Mouse (Mus musculus): ENCODE data around the gene Unc5c.
A peak's percentile ranks its signal among the peaks of the same experiment; 100 is the strongest.

Gene Unc5c

DNA sequence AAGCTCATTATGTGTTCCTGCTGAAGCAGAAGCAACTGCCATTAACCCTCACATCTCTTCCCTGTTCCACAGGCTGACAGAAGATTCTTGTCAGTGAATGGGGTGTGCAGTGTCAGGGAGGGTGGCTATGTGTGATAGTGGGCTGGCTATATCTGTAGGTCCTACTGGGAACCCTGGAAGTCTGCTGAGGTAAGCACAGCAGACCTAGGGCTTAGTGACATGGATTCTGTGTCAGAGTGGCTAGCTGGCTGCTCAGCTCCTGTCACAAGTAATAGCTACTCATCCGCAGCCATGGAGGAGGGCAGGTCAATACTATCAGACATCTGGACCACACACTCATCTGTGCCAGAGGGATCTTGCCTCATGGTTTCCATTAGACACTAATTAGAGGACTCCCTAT, 349.8 kb downstream of the Unc5c start:
- no peak for DNase-seq (ENCODE audit: low spot score)

DNA sequence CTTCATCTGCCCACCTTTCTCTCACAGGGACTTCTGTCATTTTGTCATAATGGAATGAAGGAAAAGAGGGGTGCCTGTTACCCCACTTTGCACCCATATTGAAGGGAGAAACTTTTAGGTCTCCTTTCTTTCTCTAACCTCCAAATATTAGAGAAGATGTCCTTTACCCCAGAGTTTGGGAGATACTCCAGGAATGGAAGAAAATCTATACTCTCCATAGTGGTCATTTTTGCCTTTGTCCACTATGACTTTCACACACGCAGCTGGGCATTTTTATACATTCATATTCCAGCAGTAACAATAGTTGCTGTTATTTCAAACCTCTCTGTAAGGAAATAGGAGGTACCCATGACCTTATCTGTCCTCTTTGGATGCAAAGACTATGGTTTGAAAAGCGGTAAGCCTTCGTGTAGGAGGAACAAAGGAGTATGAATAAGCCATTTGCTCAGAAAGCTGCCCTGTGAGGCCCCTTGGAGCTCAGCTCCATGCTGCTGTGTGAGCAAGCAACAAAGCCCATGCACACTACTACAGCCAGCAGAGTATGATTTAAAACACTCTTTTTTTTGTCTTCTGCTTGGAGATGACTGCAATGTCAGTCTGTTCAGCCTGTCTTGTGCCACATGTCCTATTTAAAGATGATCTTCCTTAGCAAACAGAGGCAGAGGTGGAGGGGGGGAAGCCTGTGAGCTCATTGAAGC, 353.7 kb downstream of the Unc5c start:
- DNase-seq (ENCODE audit: low spot score), result no peak

DNA sequence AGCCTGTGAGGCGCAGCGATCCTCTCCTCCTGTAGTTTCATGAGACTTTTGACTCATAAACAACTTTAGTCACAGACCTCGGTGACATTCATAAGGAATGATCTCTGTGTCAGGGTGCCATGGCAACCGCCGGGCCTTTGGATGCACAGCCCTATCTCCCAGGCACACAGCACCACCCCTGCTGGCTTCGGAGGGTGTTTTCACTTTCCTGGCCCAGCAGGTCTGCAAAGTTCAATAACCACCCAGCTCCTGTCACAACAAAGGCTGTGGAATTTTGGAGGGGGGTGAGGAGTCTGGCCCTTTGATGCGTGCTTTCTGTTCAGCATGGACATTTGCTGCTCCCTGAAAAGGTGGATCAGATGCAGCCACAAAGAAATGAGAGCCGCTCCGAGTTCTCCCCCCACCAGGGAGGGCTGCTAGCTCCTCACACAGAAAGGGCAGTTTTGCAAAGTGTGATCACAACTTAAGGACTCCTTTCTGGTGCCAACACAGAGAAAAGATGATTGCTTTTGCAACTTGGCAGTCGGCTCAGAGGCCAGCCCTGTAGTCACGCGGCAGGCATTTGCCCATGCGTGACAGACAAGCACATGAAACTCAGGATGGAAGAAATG, 354.4 kb downstream of the Unc5c start:
- DNase-seq (ENCODE audit: low spot score), result peak; percentile 39

DNA sequence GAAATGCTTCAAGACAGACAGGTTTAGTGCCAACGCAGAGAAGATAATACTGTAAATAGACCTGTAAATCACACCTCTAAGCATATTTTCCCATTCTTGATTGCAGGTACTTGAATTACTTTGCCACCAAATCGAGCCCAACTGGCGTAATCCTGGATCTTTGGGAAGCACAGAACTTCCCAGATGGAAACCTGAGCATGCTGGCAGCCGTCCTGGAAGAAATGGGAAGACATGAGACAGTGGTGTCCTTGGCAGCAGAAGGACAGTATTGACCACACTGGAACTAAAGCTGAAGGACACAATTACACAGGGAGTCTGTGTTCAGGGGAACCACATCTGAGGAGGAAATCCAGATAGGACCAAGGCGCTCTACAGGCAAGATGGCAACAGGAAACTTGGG, 363.3 kb downstream of the Unc5c start:
- DNase-seq (ENCODE audit: low spot score), result no peak

DNA sequence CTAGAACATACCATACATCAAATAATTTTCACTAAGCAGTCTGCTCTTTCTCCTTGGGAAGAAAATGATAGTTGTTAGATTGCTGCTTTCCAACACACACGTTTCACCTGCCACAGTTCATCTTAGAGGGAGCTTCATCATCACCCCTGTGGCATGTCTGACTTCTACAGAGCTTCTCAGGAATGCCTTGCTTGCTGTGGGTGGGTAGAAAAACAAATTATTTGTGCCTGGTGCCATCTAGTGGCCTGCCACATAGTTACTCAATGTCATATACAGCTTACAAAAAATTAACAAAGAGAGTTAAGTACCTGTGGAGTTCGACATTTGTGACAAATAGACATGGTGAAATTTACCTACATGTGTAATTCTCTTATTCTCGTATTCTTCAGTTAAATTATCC, 366.1 kb downstream of the Unc5c start:
- no peak for DNase-seq (ENCODE audit: low spot score)

DNA sequence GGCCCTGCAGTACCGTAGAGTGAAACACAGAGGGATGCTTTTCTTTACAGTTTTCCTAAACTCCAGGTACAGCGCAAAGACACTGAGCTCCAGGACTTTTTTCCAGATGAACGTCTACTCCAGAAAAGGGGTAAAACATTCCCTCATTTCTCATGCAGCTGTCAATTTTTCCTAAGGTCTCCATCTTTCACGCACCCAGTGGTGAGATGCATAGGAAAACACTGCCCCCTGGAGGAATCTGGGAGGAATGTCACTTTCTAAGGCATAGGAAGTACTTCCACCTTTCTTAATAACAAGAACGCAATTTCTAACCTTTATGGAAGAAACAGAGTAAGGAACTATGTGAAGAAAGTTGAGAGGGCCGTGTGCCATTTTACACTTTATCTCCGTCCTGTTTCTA, 373.8 kb downstream of the Unc5c start:
- DNase-seq (ENCODE audit: low spot score), result no peak

DNA sequence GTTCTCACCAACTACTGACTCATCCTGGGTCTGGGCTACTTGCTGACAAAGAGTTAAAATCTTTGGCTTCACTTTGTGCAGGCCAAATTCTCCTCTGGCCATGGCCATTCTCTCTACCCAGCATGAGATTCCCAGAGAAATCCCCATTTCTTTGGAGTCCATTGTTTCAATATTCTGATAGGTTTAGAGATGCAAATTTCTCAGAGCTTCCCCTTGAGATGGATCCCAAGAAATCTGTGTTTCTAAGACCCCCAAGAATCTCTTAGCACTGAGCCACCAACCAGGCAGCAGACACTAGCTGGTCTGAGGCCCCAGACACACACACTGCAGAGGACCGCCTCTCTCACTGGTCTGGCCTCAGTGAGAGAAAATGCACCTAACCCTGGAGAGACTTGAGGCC, 384.2 kb downstream of the Unc5c start:
- DNase-seq (ENCODE audit: low spot score), result no peak

DNA sequence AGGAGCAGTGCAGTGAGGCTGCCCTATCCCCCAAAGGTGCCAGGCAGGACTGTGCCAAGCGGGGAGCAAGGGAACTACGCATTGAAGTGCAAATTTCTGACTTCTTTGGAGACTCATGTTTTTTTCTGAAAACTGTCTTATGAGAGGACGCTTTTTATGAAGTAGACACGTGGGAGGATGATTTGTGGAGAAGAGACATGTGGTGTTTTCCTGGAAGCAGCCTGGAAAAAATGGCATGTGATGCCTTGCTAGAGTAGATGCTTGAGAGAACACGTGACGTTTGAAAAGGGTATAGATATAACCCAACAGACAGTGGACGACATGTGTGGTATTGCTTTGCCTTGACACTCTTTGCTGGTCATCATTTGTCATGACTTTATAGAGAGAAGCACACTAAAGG, 385.1 kb downstream of the Unc5c start:
- no peak for DNase-seq (ENCODE audit: low spot score)

DNA sequence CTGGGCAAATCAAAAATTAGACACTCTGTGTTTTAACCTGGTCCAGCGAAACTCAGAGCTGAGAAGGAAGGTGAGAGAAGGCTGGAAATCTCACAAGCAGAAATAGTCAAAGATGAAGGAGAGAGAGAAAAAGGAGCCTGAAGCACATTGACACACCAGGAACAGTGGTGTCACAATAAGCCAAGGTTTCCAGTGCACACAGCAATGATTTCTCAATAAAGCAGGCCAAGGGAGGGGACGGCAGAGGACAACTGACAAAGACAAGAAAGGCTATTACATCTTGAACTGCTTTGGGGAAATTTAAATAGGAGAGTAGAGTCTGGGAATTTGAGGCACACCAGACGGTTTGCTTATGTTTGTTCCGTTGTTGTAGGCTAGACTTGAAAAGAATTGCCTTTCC, 389.3 kb downstream of the Unc5c start:
- no peak for DNase-seq (ENCODE audit: low spot score)

DNA sequence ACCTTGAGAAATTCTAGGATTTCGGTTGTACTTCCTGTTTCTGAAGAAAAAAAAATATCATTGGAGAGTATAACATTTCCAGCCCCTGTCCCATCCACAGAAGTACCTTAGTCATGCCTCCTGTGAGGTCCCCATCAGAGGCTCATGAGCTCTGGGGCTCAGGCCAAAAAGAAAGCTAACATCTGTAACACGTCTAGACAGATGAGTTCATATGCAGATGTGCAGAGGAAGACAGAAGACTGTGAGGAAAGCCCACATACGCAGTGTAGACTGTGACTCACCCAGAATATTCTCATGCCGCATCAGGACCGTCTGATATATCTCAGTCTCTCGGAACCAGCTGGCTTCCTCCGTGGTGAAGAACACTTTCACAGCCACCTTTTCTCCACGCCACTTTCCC, 392.1 kb downstream of the Unc5c start:
- no peak for DNase-seq (ENCODE audit: low spot score)

DNA sequence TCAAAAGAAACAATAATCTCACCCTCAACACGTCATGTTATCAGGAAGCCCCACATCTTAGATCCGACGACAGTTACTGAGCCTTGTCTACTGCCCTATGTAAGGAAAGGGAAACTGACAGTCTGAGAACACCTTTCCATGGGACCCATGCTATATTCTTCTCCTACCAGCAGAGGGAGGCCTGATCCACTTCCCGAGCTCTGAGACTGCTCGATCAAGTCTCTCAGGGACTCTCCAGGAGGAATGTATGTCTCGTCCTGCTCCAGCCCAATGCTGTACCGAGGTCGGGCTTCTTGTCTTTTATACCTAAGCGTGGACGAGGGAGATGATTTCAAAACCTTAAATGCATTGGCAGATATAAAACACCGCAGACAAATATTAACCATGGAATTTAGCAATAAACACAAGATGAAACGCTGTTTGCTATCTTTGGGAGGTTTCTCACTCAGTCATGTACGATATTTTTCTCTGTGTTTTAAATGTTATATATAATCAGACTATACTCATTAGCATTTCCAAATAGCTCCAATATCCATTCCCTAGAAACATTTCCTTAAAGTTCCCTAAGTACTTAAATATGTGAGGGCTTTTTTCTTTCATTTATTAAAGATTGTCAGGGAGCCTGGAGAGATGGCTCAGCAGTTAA, 397.9 kb downstream of the Unc5c start:
- DNase-seq (ENCODE audit: low spot score), result peak; percentile 28

DNA sequence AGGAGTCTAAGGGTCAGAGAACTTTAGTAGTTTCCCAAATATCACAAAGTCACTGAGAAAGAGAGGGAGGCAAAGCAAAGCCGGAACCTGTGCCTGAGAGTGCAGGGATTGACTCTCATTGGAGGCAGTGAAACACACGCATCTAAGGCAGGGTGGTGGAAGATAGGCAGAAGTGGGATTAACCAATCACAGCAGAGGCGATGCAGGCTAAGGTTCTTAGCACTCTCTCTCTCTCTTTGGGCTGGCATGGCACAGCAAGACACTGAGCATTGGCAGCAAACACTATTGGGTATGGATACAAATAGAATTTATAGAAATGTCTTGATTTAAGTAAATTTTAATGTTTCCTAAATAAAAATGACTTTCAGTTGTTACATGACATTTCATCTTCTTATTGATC, 406.8 kb downstream of the Unc5c start:
- DNase-seq (ENCODE audit: low spot score), result no peak

DNA sequence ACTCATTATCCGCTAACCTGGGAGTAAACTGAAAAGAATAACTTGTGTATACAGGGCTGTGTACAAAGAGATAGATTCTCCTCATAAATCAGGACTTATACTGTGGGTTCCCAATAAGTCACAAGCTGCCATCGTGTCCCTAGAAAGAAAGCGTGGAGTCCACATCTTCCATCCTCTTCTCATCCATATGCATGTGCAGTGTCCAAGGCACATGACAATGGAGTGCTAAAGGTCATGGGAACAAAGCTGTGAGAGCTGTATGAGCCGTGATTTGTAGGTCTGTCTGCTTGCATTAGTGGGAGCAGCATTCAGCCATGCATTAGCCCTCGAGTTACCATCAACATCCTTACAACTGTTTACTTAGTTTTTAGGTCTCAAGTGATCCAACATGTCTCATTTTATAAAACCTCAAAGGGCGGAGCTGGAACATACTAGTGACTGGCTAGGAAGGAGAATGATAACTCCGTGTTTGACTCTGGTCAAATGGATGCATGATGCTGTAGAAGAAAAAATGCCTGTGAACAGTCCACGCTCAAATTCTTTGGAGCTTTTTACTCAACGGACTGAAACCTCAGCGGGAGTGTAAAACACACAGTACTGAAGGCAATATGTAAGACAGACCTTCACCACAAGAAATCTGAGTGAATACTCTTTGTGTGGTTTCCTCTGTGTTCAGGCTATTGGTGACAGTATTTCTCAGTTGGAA, 407.5 kb downstream of the Unc5c start:
- no peak for DNase-seq (ENCODE audit: low spot score)

DNA sequence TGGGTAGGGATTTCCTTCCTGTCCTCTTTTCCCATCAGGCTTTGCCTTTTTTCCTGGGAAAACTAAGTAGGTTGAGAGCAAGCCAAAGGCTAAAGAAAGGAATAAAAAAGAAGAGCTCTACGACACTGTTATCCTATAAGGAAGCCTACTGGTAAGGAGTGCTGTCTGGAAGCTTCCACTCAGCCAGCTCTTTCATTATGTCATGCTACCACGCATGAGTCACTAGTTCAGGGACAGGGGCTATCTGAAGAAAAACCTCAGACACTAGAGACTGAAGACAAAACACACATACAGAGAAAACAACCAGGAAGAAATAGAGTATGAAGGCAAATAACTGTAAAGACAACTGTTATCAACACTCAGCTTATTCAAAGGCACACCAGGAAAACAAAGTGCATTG, 417.5 kb downstream of the Unc5c start:
- DNase-seq (ENCODE audit: low spot score), result no peak

DNA sequence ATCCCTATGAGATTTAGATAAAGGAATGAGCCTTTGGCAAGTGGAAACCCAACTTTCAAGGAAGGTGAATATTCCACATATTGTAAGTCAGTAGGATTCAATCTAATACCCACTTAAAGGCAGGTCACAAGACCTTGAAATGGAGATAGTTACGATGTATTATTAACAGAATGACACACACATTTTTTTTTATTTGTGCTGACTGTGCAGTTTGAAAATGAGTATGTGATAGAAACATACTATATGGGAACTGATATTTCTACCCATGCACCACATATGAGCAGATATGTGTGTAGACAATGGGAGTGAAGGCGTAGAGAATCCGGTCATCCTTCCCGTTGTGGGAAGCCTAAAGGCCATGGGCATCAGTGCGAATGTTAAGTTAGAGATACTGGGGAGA, 419.2 kb downstream of the Unc5c start:
- DNase-seq (ENCODE audit: low spot score), result no peak

Data from ovary, postnatal 36 days (tissue).